Mouse (Mus musculus) left cerebral cortex, postnatal 36 days (tissue): Measurements from ENCODE around the gene B4gat1. TPM values are rescaled to one million over a fixed set of nuclear protein-coding genes. Genes with fewer than 3 reads are reported as not detected.
"Not testable (repeated sequence)": the region's sequence is repeated elsewhere in the genome, so short reads cannot be mapped to it uniquely, and the experiment has no call there.

Source experiments
- DNase-seq, 2 experiments: peaks; one replicate each; pipeline ENCODE4 v3.0.0; 2021 to 2022; ENCODE audit warnings: low spot score in 2 of 2, mixed read lengths in 1 of 2
- intact Hi-C: fragments of 180-260 bp; cut with DNase I; formaldehyde crosslinking; loops from one replicate; pipeline ENCODE4 v1.15.1; 2025
- total RNA-seq, 2 experiments: library from RNA; stranded (reverse); gene quantifications; 2 replicates each; pipeline ENCODE4 v1.2.3; 2021

Gene B4gat1
- 100 to 1,000 TPM; 118 to 135 TPM for total RNA-seq

DNA sequence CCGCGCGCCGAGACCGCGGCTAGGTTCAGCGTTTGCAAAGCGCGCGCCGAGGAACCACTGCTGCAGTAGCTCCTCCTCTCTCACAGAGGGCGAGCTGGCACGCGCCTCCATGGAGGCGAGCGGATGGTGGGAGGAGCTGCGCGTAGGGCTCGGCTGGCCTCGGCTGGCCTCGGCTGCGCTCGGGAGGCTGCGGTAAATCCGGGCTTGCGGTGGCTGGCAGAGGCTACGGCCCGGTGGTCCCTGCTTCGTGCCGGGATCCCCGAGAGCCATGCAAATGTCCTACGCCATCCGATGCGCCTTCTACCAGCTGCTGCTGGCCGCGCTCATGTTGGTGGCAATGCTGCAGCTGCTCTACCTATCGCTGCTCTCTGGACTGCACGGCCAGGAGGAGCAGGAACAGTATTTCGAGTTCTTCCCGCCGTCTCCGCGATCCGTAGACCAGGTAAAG is at the start of gene B4gat1, which contains the start of gene AC124502.3:
B4gat1 (plus strand) TSS at position 118 of the 448 bp plus-strand sequence.
AC124502.3 (plus strand) TSS at position 183 of the 448 bp plus-strand sequence.
- intact Hi-C loops, result no loop called here
- DNase-seq, result peak; percentile 91

DNA sequence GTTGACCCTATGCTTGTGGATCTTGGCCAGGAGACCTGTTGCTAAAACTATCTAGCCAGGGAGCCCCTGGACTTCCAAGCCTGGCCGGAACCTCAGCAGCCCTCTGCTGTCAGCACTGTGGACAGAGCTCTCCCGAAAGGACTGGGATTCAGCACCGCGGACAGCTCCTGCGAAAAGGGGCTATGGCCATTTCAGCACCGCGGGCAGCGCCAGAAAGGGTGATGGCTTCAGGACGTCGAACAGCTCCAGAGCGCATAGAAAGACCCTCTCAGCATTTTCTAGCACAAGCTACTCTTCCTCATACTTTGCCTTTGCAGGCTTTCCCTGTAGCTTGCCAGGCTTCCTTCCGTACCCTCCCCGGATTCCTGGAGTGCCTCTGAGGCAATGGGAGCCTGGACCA is 49.6 kb upstream of the B4gat1 start:
- peak; percentile 58 to 68 for DNase-seq
- intact Hi-C loops, result no loop called here

- intact Hi-C loops, result no loop called here
- peak; percentile 84 to 88 for DNase-seq
Measured at GRCm38 (mm10) chr19:4989434-4990255, 49.0 kb upstream of the B4gat1 start.

- no peak for DNase-seq
- intact Hi-C loops, result no loop called here
Measured at GRCm38 (mm10) chr19:4990256-4990625, 48.4 kb upstream of the B4gat1 start, which contains the start of gene Npas4. TSS of gene Npas4 (minus strand) at chr19:4990316.

DNA sequence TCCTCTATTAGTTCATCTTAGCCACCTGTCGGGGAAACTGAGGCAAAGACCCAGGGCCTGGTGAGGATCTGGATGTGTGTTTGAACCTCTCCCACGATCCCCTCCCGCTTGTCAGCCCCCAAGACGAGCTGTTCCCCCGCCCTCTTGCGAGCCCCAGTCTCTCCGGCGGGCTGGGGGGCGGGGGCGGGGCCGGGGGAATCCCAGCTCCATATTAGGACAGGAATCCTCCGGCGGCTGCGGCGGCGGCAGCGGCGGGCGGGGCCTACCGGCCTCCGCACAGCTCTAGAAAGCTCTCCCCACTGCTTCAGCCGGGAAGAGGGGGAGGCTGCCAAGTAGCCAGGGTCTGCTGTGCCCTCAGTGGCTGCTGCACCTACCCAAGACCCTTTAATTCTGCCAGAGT is 47.9 kb upstream of the B4gat1 start:
- intact Hi-C loops, result no loop called here
- peak in 1 of 2 experiments; percentile 76 for DNase-seq

DNA sequence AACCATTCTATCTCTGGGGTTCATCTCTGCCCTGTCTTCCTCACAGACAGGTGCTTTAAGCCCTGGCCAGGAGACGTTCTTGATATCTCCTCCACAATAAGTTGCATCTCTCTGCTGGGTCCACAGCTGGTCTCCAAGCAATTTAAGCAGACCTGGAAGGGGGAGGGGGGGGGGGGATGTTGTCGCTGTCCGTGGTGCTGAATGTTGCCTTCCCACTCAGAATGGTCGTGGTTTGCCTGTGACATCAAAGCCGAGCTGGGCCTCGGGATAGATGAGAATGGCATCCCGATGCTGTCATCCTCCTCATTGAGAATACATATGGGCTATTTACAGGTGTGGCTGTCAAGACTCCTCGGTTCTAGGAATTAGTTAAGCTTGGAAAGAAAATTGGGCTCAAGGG is 46.3 kb upstream of the B4gat1 start:
- intact Hi-C loops, result no loop called here
- no peak for DNase-seq

DNA sequence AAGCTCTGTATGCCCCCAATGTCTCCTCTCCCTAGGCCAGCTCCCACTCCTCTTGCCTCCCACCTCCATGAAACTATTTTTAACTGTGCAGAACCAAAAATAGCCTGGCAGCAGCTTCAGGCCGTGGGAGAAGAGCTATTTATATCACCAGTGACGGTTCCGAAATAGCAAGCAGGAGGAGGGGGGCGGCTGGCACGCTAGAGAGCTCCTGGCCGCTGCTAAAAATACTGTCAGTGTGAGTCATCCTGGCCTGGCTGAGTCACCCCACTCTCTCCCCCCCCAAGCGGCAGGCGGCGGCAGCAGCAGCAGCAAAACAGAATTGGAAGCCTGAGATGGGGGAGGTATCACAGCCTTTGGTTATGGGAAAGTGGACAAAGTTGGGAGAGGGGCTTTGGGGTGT is 45.7 kb upstream of the B4gat1 start:
- peak; percentile 84 to 85 for DNase-seq
- intact Hi-C loops, result loop anchor here (1.0 kb wide), 1 partner anchor 8 kb away; no protein-coding TSS in a partner anchor

DNA sequence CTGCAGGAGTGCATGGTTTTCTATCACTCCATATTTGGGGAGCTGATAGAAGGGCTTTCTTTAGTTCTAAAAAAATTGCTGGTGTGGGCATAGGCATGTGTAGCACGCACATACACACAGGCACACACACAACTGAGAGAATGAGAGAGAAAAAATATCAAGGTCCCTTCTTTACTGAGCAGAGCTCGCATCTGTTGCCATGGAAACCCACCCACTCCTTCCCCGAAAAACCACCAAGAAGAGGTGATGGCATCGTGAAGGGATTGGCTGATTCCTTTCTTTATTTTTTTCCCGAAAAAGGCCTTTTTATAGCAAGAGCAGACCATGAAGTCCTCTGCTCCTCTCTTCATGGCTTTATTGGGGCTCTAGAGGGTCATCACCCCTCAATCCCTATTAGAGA is 44.6 kb upstream of the B4gat1 start:
- DNase-seq, result peak; percentile 85 to 87
- intact Hi-C loops, result no loop called here

DNA sequence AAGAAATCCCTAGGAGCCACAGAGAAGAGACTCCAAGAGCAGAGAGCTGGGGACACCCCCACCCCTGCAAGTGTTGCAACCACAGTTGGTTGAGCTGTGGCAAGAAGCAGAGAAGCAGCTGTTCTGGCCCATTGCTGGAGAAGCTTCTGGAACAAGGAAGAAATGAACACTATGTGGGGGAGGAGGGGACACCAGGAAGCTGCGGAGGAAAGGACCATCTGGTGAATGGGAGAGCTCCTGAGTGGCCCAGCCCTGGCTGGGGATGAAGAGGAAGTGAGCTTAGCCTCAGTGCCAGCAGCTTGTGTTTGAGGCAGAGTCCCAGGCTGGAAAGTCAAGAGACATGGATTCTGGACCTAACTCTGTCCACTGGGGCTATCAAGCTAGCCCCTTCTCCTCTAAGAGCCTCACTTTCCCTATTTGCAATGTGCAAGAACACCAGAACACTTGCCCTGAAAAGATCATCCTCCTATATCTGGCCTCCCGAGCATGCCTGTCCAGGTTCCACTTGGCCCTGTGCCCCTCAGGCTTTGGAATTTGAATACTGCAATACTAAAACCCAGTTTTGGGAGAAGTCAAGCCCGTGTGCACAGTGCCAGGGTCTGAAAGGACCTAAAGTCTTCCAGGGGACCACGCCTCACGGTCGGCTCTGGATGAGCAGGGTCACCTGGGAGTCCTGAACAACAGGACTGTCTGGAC is 39.0 kb upstream of the B4gat1 start:
- intact Hi-C loops, result loop anchor here (5.0 kb wide), 1 partner anchor 37 kb away; the partner anchor contains the start of gene Mrpl11
- DNase-seq, result peak; percentile 77

GRCm38 (mm10) chr19:5001666-5002406 is 36.8 kb upstream of the B4gat1 start:
- intact Hi-C loops, result loop anchor here (1.0 to 5.0 kb wide), 3 partner anchors 9 to 40 kb away; partner anchors contain the start of gene Mrpl11
- peak; percentile 94 to 96 for DNase-seq

GRCm38 (mm10) chr19:5003644-5004043 is 35.0 kb upstream of the B4gat1 start:
- intact Hi-C loops, result loop anchor here (5.0 kb wide), 1 partner anchor 41 kb away; the partner anchor contains the start of gene Mrpl11
- not testable (repeated sequence) for DNase-seq

DNA sequence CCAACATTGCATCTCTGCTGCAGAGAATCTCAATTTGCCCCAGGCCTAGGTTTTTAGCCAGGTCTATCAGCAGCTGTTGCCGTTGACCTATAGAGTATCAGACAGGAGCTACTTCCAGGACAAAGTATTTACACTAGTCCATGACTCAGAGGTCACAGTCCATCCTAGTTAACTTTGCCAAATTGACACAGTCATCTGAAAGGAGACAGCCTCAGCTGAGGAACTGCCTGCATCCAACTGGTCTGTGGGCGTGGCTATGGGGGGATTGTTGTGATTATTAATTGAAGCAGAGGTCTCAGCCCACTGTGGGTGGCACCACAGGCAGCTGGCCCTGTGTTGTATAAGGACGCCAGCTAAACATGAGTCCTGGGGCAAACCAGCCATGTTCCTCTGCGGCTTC is 33.7 kb upstream of the B4gat1 start:
- intact Hi-C loops, result loop anchor here (5.0 kb wide), 1 partner anchor 43 kb away; the partner anchor contains the start of gene Mrpl11
- no peak for DNase-seq

DNA sequence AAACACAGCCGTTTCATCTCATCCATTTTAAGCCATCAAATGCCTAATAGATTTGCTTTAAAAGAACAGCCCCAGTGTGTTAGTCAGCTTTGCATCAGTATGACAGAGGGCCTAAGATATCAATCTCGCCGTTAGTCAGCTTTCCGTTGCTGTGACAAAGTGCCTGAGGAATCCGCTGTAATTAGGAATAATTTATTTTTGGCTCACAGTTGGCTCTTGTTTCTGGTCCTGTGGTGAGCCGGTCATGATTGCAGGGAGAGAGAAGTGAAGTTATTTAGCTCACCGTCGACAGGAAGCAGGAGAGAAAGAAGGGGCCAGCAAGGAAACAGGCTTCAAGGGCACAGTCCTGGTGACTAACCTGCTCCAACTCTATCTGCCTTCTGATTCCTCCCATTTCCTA is 25.5 kb upstream of the B4gat1 start:
- DNase-seq, result no peak
- intact Hi-C loops, result no loop called here

- DNase-seq, result no peak
- intact Hi-C loops, result loop anchor here (5.0 kb wide), 2 partner anchors 33 to 57 kb away; no protein-coding TSS in a partner anchor
Measured at GRCm38 (mm10) chr19:5014961-5015398, 23.6 kb upstream of the B4gat1 start.

DNA sequence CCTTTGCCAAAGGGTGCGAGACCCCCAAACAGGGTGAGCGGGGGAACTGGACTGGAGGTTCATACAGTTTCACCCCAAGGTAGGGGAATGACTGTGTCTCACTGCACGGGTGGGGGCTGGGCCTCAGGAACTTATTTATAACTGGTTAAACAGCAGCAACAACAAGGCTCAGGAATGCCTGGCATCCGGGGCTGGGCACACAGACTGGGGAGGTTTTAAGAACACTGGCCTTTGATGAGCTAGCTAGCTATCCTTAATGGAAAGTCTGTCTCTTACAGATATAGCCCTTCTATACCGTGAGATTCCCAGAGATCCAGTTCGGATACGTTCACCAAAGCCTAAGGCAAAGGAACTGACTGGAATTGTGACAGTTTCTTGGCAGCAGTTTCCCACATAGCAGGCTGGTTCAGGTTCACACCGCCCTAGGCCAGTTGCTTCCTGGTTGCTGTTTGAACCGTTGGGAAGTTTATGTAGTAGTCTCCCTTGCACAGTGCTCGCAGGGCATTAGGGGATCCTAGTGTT is 22.3 kb upstream of the B4gat1 start:
- intact Hi-C loops, result loop anchor here (5.0 kb wide), 2 partner anchors 34 to 56 kb away; no protein-coding TSS in a partner anchor
- DNase-seq, result no peak

- intact Hi-C loops, result loop anchor here (5.0 kb wide), 2 partner anchors 34 to 56 kb away; no protein-coding TSS in a partner anchor
Measured at GRCm38 (mm10) chr19:5016782-5017181, 21.8 kb upstream of the B4gat1 start.

DNA sequence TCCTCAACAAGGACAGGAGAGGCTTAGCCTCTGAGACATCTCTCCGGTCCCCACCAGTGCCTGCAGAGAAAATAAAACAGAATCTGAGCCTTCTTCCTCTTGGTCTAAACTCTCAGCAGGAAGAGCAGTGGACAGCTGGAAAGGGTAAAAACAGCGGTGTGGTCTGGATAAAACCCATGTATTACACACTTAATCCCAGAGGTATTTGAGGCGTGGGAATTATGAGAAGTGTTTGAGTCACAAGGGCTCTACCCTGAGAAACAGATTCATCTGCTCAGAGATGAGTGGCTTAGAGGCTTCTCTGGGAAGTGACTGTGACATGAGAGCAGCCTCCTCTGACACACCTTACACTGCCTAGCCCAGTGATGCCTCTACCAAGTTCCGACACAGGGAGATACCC is 21.0 kb upstream of the B4gat1 start:
- intact Hi-C loops, result loop anchor here (5.0 kb wide), 2 partner anchors 35 to 55 kb away; no protein-coding TSS in a partner anchor

More at GRCm38 (mm10) chr19:5016782-5017181, 21.8 kb upstream of the B4gat1 start:
- no peak for DNase-seq

DNA sequence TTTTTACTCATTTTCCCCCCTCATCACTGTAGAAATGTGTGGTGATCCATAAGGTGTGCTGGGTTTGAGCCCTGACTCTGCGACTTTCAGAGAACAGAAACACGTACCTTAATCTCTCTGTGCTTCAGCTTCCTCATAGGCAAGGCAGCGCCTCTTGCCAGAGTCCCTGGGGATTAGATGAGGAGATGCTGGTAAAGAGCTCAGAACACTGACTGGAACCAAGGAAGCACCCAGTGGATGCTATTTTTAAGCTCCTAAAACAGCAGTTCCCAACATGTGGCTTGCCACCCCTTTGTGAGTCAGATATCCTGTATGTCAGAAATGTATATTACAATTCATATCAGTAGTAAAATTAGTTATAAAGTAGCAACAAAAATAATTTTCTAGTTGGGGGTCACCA is 20.4 kb upstream of the B4gat1 start:
- intact Hi-C loops, result loop anchor here (5.0 kb wide), 2 partner anchors 36 to 54 kb away; no protein-coding TSS in a partner anchor
- no peak for DNase-seq

More for the DNA sequence above, 21.0 kb upstream of the B4gat1 start:
- DNase-seq, result no peak

DNA sequence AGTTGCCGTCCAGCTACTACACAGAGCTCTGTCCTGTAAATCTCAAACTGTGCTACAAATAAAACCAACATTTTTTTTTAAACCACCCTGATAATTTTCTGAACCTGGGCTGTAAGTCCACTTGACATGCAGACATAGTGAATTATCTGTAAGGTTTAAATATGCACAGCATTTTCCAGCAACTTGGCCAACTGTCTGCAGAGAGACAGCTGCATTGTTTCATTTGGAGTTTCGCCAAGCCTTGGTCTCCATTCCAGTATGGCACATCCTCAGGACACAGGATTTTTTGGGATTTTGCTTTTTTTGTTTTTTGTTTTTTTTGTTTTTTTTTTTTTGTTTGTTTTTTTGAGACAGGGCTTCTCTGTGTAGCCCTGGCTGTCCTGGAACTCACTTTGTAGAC is 17.2 kb upstream of the B4gat1 start:
- intact Hi-C loops, result no loop called here
- DNase-seq, result no peak
